Mouse (Mus musculus): ENCODE measurements around the gene Slc16a4.
"Not testable (repeated sequence)": the region's sequence is repeated elsewhere in the genome, so short reads cannot be mapped to it uniquely, and the experiment has no call there.

The Slc16a4 gene

GRCm38 (mm10) chr3:107295672-107296360 is 4.8 kb downstream of the Slc16a4 start:
- DNase-seq (ENCODE audit: low read depth, low spot score), result no peak

DNA sequence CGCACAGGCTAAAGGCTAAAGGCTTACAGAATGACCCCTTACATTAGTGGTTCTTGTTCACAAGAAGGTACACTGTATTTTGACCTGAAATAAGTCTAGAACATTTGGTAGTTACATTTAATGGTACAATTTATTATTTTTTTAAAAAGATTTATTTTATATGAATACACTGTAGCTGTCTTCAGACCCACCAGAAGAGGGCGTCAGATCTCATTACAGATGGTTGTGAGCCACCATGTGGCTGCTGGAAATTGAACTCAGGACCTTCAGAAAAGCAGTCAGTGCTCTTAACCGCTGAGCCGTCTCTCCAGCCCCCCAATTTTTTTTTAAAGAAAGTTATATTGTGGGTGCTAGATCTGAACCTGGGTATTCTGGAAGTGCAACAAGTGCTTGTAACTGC is 5.9 kb downstream of the Slc16a4 start:
- DNase-seq (ENCODE audit: low read depth, low spot score), result not testable (repeated sequence)

- no peak for DNase-seq (ENCODE audit: low read depth, low spot score)
These were observed 26.3 kb downstream of the Slc16a4 start for GRCm38 (mm10) chr3:107317338-107317737.

- no peak for DNase-seq (ENCODE audit: low read depth, low spot score)
These were observed 30.1 kb downstream of the Slc16a4 start for GRCm38 (mm10) chr3:107321141-107321540.

GRCm38 (mm10) chr3:107321776-107322175 is 30.7 kb downstream of the Slc16a4 start:
- DNase-seq (ENCODE audit: low read depth, low spot score), result no peak

GRCm38 (mm10) chr3:107326442-107326841 is 35.4 kb downstream of the Slc16a4 start:
- DNase-seq (ENCODE audit: low read depth, low spot score), result no peak

DNA sequence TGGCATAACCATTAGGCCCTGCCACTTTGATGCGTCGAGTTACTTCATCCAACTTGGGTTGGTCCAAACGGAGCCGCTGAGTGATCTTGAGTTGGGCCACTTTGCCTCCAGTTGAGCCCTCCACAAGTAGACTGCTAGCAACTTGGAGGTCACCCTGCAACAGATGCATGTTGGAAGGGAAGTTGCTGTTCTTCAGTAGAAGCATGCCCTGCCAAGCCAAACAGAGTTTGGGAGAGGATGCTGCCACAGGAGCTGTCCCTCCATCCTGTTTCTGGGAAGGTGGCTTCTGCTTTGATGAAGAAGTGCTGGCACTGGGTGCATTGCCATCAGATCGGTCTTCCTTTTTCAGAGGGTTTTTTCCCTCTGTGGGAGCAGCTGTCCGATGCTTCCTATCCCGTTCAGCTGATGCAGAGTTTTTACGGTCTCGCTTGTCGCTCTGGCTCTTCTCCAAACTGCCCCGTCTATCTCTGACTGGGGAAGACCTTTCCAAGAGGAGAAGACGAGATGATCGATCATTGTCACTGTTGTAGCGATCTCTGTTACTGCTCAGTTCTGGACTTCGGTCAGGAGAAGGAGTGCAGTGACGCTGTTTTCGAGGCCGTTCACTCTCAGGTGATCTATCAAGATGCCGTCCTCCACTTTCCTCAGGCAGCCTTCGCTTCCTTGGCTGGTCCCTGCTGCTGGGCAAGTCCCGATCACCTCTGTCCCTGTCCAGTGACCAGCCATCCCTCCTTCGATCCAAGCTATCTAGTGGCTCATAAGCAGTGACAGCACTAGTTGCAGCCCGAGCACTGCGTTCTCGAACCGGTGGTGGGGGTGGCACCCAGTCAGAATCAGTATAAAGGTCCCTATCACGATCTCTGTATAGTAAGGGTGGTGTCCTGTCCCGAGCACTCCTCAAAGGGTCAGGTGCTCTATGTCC is 39.7 kb downstream of the Slc16a4 start:
- no peak for DNase-seq (ENCODE audit: low read depth, low spot score)

- DNase-seq (ENCODE audit: low read depth, low spot score), result no peak
These were observed 40.7 kb downstream of the Slc16a4 start for GRCm38 (mm10) chr3:107331746-107332126.

DNA sequence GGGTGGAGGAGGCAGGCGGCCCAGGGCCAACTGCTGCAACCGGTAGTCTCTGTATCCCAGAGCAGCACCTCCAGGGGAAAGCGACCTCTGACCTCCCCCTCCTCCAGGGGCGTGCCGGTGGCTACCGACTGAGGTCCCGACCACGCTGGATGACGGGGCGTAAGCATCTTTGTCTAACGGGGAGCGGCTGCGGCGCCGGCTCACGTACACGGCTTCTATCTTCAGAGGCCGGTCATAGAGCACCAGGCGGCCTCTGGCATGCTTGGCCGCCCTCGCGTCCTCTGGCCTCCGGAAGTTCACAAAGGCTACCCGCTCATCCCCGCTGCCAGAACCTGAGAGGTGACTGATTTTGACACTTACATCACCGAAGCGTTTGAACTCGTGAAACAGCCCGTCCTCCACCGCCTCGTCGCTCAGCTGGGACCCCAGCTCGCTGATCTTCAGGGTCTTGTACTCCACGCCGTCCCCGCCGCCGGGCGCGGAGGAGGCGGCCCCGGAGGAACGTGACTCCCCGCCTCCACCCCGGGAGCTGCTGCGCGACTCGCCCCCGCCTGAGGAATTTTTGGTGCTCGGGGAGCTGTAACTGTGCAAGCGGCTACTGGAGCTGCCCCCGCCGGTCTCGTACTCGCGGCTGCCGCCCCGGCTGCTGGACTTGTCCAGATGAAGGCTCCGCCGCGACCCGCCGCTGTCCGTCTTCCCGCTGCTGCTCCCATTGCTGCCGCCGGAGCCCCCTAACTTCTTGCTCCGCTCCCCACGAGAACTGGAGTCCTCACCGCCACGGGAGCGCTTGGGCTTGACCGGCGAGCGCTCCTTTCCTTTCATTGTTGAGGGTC is 41.3 kb downstream of the Slc16a4 start:
- peak; percentile 54 for DNase-seq (ENCODE audit: low read depth, low spot score)

- peak; percentile 100 for DNase-seq (ENCODE audit: low read depth, low spot score)
These were observed 41.9 kb downstream of the Slc16a4 start for GRCm38 (mm10) chr3:107332960-107333380.

- peak; percentile 100 for DNase-seq (ENCODE audit: low read depth, low spot score)
These were observed 42.6 kb downstream of the Slc16a4 start, which contains the start of gene Rbm15 for GRCm38 (mm10) chr3:107333381-107334201. Rbm15 (minus strand) TSS chr3:107333673.

- DNase-seq (ENCODE audit: low read depth, low spot score), result no peak
These were observed 43.3 kb downstream of the Slc16a4 start for GRCm38 (mm10) chr3:107334202-107334934.

DNA sequence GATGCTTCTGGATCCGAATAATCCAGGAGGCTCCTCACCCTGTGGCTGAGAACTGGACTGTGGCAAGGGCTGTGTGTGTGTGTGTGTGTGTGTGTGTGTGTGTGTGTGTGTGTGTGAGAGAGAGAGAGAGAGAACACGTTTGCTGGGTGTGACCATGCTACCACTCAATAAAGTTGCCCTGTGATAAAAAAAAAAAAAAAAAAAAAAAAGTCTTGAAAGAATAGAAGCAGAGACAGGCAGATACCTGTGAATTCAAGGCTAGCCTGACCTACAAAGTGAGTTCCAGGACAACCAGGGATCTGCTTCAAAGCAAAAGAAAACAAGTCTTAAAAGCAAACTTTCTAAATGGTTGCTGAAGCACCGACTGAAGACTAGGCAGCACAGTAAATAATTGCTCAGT is 52.9 kb downstream of the Slc16a4 start:
- no peak for DNase-seq (ENCODE audit: low read depth, low spot score)

DNA sequence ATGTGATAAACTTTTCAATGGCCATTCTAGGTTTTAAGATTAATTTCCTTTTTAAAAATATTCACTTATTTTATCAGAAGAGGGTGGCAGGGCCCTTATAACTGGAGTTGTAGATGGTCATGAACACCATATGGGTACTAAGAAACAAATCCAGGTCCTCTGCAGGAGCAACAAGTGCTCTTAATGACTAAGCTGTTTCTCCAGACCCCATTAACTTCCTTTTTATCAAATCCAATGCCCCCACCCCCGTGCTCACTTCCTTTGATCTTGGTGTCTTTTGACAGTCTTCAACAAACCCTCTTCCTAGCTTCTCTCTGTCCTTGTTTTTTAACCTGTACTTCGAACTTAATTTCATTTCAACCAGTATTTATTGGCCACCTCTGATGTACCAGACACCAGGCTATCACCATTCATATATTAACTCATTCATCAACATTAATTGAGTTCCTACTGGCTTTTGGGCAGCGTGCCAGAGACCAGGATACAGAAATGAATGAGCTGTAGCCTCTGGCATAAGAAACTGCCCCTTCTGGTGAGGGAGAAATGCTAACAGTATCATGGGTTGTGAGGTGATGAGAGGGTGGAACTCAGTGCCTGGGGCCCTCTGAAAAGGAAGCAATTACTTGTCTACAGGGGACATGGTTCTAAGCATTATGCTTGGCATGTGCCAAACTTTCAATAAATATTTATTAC is 54.1 kb downstream of the Slc16a4 start:
- DNase-seq (ENCODE audit: low read depth, low spot score), result no peak

- no peak for DNase-seq (ENCODE audit: low read depth, low spot score)
These were observed 58.0 kb downstream of the Slc16a4 start for GRCm38 (mm10) chr3:107349006-107349405.

DNA sequence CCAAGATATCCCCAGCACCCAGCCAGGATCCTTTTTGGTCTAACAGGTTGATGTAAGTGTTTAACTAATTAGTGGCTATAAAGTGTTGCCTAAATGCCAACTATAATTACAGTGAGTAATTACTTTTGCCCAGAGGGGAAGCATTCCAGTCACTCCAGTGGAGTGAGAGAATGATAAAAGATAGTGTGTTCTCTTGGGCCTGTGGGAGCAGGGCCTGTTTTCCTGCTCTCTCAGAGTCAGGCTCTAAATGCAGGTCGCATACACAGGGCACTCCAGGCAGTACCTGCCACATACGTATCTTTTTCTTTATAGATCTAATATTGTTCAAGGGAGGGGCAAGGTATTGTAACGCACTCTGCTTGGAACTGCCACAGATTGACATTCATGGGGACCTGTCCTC is 60.7 kb downstream of the Slc16a4 start:
- DNase-seq (ENCODE audit: low read depth, low spot score), result no peak

GRCm38 (mm10) chr3:107355618-107356260 is 64.7 kb downstream of the Slc16a4 start:
- no peak for DNase-seq (ENCODE audit: low read depth, low spot score)

- peak; percentile 80 for DNase-seq (ENCODE audit: low read depth, low spot score)
These were observed 66.0 kb downstream of the Slc16a4 start for GRCm38 (mm10) chr3:107356964-107357441.

- peak; percentile 10 for DNase-seq (ENCODE audit: low read depth, low spot score)
These were observed 66.7 kb downstream of the Slc16a4 start for GRCm38 (mm10) chr3:107357700-107358234.
